Mouse (Mus musculus) right cerebral cortex, adult 18-20 months (tissue): ENCODE data around the gene Fam193a.

Experiments
- DNase-seq: peaks from one replicate; pipeline ENCODE4 v3.0.0; 2022; ENCODE audit warnings: mixed read lengths

The Fam193a gene

GRCm38 (mm10) chr5:34385616-34386015 is 15.9 kb downstream of the Fam193a start:
- DNase-seq, result no peak

- DNase-seq, result no peak
These were observed 17.0 kb downstream of the Fam193a start for GRCm38 (mm10) chr5:34386744-34387143.

DNA sequence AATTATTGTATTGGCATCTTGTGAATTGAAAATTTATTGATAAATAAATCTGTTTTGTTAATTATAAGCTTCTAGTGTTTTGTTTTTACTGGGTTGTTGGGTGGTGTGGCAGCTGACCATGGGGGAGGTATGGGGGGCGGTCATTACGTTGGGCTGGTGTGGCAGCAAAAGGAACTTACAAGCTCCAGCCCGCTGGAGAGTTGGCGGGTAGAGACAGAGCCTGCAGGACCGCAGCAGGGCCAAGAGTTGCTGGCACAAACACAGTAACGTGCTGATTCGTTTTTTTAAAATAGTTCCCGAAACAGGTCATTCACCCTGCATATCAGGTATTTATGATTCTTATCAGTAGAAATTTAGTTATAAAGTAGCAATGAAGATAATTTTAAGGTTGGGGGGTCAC is 23.5 kb downstream of the Fam193a start:
- DNase-seq, result no peak

GRCm38 (mm10) chr5:34395347-34395746 is 25.6 kb downstream of the Fam193a start:
- DNase-seq, result no peak

DNA sequence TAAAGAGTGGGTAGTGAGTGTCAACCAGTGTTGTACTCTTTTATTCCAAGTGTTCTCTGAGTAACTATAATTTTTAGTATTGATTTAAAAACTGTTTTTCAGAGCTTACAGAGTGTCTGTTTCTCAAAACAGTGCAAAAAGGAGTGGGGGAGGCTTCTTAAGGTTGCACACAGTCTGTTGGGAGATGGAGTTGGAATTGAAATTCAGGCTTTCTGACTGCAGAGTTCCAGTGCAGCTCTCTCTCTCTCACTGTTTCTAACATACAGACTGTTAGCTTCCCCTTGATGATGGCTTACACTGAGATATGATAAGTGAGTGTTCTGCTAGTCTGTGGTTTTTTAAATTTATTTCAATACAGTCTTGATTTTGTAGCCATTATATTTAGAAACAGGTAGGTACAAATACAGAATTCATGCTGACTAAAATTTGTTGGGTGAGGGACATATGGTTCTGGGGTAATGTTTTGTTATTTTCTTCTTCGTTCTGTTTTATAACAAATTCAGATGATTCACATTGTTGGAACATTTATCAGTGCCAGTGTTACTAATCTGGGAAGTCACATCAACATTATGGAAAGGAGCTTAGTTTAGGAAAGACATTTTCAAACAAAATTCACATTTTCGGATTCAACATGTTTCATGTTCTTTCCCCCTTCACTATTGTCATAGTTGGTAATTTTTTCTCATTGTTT is 26.3 kb downstream of the Fam193a start:
- DNase-seq, result no peak

- DNase-seq, result no peak
These were observed 28.1 kb downstream of the Fam193a start for GRCm38 (mm10) chr5:34397866-34398265.

DNA sequence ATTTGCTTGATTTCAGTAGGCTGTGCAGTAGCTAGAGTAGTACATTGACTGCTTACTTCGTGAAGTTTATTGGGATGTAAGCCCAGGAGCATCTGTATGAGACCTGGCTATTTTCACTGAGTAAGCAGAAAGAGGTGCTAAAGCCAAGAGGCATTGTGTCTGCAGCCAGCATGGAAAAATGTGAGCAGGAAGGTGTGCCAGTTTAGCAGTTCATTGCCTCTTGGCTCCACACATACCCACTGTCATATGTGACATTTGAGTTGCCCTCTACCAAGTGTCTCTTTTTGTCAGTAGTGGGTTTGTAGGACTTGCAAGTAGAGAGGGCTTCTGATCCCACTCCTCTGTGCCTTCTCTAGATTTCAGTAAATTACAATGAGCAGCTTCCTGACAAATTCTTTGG is 28.6 kb downstream of the Fam193a start:
- DNase-seq, result no peak

GRCm38 (mm10) chr5:34407366-34407918 is 37.7 kb downstream of the Fam193a start:
- no peak for DNase-seq

DNA sequence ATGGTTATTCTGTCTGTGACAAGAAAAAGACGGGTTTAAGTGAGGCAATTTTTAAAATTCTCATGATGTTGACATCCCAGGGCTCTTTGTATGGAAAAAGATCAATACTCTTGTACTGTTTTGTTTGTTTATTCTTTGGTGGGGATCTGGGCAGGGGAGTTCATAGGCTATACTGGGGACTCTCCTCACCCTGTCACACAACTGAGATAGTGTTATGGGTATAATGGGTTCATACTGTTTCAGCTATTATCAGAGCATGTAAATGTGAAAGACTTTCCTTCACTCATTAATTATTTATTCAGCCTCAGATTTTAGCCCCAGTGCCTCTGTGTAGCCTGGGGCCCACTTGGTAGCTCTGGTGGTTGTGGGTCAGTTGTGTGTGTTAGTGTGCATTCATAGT is 39.3 kb downstream of the Fam193a start:
- DNase-seq, result no peak

GRCm38 (mm10) chr5:34410819-34411218 is 41.1 kb downstream of the Fam193a start:
- no peak for DNase-seq

DNA sequence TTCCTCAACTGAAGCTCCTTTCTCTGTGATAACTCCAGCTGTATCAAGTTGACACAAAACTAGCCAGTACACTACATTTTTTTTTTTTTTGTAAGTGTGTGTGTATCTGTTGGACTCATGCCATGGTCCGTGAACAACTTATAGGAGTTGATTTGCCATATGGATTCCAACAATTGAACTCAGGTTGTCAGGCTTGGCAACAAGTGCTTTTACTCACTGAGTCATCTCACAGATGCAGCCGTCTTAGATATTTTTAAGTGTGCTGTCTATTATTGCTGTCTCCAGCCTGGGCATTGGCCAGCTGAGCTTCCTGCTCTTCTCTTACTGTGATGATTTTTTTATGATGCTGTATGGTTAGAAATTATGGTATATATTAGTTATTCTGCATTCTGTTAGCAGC is 44.2 kb downstream of the Fam193a start:
- DNase-seq, result no peak

- no peak for DNase-seq
These were observed 47.7 kb downstream of the Fam193a start for GRCm38 (mm10) chr5:34417251-34418008.

DNA sequence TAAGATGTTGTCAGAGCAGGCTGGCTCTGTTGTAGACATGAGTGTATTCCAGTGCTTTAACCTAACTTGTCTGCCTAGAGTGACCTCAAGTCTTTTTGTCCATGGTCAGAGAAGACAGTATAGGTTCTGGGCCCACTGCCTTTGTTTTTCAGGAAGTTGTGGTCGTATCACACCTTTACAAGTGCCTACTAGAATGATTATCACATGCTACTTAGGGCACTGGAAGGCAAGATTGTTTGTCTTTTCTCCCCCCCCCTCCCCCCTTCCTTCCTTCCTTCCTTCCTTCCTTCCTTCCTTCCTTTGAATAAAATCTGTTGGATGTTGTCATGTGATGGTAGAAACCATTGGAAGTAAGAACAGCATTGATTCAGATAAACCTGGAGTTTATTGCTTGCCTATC is 49.5 kb downstream of the Fam193a start:
- no peak for DNase-seq

- no peak for DNase-seq
These were observed 61.0 kb downstream of the Fam193a start for GRCm38 (mm10) chr5:34430776-34431175.

DNA sequence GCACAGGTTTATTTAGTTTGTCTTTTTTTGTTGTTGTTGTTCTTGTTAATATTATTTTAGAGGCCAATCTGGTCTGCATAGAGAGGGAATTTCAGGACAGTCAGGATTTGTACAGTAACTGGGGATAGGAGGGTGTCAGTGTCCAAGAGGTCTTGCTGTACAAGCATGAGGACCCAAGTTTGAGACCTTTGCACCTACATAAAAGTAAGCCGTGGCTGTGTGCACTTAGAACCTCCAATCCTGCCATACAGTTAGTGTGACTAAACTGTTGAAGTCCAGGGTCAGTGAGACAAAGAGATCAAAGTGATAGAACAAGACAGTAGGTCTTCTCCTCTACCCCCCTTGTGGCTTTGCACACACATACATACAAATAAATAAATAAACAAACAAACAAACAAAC is 64.1 kb downstream of the Fam193a start:
- no peak for DNase-seq

DNA sequence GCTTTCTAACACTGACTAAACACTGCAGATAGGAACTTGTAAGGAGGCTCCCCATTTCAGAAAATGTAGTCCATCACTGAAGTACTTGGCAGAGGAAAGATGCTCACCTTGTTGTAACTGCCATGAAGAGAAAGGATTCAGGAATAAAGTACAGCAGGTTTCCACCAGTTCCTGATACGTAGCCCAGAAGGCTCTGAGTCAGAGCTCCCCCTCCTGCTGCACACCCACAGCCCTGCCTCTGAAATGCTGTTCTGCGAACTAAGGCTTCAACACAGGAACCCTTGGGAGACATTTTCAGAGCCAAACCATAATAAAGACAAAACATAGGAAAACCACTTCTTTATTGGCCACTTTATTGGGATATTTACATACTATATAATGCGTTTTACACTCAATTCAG is 64.5 kb downstream of the Fam193a start:
- peak; percentile 56 for DNase-seq

DNA sequence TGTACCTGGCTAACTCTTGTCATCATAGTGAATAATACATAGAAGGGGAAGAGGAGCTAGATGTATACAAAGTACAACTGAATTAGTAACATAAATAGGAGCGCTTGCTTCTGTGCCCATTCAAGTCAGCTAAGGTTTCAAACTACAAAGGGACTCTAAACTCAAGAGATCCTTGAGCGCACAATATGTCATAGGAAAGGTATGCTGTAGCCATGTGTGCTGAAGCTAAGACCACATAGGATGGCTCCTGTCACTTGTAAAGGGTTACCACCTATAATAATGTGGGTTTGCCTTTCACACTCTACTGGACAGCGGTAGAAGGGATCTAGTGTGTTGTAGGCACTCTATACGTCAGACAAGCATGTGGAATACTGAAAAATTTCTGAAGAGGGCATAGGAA is 68.3 kb downstream of the Fam193a start:
- DNase-seq, result no peak

- DNase-seq, result no peak
These were observed 68.9 kb downstream of the Fam193a start for GRCm38 (mm10) chr5:34438659-34439058.

- DNase-seq, result no peak
These were observed 70.0 kb downstream of the Fam193a start for GRCm38 (mm10) chr5:34439768-34440167.

DNA sequence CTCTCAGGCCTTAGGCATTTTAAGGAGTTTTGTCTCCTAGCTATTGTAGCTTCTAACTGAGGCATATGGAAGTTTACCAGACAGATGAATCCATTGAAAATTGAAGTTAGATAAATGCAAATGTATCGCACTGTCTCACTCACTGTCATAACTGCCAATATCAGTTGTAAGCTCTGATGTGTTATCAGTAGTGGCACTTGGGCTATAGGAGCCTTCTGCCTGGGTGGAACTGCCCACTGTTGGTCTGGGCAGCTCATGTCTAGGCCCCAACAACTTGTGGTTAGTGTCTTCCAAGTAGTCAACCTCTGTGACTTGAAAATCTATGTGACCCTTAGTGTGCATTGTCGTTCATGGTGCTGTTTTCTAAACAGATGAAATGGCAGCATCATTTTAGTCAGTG is 72.1 kb downstream of the Fam193a start:
- no peak for DNase-seq

- DNase-seq, result no peak
These were observed 76.5 kb downstream of the Fam193a start for GRCm38 (mm10) chr5:34446207-34446606.

GRCm38 (mm10) chr5:34458994-34459393 is 89.3 kb downstream of the Fam193a start:
- peak; percentile 14 for DNase-seq

DNA sequence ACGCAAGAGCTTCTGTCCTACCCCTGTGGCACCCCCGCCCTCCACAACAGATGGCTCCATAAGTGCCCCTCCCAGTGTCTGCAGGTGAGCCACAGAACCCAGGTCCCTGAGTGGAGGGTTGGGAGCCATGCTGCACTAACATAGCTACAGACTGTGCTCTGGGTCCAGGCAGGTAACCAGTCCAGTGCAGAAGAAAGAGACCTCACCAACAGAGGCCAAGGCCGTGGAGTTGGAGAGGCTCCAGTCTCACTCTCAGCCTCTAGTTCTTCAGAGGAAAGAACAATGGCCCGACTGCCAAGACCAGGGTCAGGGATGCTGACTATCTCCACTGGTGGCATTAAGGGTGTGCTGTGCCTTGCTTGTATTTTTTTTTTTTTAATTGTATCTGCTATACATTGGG is 91.6 kb downstream of the Fam193a start:
- DNase-seq, result no peak

DNA sequence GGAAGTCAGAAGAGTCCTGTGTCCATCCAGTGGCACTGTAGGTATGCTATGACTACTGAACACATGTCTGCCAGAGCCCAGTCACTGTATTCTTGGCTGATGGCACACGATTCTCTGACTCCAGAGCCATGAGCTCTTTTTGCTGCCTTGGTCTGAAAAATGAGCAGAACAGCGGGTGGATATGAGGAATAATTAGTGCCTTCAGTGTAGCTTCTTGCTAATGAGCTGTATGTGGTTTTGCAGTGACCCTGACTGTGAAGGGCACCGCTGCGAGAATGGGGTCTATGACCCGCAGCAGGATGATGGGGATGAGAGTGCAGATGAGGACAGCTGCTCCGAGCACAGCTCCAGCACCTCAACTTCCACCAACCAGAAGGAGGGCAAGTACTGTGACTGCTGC is 92.1 kb downstream of the Fam193a start:
- no peak for DNase-seq
